Mouse (Mus musculus) c-Kit-positive CD71-negative TER-119-negative erythroid progenitor cells, embryonic 14.5 days (primary cell): ENCODE measurements at regions not wholly inside any gene's neighbourhood (a gene's known extent, or its start where the extent isn't known, plus 50 kb on each side); places are given as distances from the start of the nearest gene placed in this dataset.
A peak's percentile ranks its signal among the peaks of the same experiment; 100 is the strongest.

Experiments
- DNase-seq: peaks from one replicate; pipeline ENCODE4 v3.0.0-alpha.2; 2013; ENCODE audit warnings: low read depth

DNA sequence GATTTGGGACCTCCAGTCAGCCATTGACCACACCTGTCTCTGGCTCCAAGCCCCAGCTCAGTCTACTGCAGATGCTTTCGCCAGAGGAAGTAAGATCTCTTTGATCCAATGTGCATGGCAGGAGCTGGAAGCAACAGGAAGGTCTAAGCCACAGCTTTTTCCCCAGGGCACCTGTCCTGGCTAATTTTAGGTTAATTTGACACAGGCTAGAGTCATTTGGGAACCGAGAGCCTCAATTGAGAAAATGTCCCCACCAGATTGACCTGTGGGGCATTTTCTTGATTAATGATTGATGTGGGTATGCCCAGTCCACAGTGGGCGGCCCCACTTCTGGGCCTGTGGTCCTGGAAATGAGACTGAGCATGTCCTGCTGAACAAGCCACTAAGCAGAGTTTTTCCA is 240.7 kb upstream of the Hs6st1 start:
- DNase-seq = no peak

DNA sequence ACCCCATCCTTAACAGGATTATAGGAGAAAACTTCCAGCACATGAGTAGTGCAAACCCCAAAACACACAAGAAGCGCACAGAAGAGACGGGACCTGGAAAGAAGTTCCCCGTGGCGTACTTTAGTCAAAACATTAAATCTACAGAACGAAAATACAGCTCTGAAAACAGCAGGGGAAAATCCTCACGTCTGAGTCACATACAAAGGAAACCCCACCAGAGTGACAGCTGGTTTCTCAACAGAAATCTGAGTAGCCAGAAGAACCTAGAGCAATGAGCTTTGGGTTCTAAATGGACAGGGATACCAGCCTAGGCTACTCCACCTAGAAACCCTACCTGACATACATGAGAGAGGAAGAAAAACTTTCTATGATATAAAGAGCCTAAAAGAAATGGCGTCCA is 234.0 kb upstream of the Hs6st1 start:
- DNase-seq = no peak

DNA sequence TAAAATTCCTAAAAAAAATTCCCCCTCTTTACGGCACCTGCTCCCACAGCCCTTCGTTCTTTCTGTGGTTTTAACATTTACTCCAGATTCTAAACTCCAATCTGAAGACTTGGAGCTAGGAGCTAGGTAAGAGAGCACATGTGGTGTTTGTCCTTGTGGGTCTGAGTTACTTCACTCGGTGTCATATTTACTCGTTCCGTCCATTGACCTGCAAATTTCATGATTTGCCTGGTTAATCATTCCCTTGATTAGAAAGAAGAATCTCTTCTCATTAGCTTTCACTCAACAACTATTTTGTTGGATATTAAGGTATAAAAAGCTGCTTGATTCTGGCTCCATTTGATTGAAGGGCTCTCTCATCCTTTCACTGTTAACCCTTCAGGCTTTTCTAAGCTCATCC is 231.6 kb upstream of the Hs6st1 start:
- no peak for DNase-seq

DNA sequence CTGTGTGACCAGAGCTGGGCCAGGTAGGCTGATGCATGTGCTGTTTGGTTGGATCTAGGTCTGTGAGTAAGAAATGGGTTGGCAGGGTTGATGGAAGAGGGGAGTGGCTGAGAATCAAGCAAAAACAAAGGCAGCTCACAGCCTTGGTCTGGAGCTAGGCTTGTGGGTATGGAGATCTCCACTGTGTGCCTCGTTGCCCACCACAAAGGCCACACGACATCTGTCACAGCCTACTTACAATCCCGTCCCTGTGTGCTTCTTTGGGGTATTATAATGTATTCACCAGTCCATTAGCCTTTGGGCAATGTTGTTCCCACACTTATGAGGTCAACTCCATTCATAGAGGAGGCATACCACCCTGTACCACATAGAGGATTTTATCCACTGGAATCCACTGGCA is 229.6 kb upstream of the Hs6st1 start:
- no peak for DNase-seq

DNA sequence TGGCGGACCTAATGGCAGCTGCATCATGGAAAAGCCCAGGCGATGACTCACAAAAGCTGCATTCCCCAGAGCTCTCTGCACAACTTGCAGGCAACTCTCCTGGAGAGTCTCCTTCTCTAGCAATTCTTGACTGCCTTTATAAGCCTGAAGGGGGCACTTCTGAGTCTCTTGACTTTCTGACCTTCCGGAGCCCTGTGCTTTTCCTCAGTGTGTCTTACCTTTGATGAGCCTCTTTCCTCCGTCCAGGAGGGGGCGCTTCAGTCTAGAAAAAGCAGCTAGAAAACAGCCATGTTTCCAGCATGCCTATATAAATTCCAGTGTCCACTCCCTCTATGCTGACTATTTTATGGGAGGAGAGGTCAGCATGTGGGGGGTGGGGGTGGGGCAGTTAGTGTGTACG is 228.8 kb upstream of the Hs6st1 start:
- DNase-seq = peak; percentile 56

DNA sequence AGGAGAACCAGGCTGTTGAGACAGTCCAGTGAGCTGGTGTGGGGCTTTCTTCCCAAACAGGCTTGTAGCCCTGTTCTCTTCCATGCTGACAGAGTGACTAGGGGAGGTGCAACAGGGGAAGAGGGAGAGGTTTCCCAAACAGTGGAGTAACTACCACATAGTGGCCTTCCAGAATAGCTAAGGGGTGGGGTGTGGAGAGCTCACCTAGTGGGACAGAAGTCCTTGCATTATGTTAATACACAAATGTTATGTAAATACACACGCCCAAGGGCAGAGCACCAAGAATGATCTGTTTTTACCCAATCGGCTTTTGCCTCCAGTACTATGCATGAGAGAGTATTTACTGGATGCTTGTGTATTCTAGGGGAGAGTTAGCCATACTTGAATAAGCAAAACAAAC is 226.6 kb upstream of the Hs6st1 start:
- no peak for DNase-seq

DNA sequence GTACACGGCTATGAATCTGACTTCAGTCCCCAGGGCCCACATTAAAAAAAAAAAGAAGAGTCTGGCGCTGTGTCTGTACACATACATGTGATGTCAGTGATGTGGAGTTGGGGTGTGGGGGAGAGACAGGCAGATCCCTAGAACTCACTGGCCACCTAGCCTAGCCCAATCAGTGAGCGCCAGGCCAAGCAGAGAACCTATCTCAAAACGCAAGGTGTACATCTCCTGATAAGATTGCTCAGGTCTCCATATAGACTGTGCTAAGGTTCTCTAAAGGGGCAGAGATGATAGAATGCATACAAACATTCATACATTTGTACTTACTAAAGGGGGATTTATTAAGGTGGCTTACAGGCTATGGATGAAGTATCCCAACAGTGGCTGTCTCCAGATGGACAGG is 225.5 kb upstream of the Hs6st1 start:
- no peak for DNase-seq

DNA sequence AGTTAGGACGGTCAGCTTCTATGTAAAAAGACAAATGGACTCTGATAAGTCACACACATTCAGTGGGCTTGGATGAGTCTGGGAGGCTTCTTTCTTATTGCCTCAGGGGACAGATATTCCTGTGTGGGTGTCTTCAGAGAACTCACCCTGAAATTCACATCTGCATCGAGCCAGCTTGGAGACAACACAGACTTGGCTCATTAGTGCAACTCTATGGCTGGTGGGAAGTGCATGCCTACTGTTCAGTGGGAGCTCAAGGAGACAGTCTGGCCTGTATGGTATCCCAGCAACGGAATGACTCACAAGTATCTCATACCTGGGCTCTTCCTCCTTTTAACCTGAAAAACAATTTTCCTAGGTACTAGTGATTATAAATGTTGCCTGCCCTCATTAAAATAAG is 224.6 kb upstream of the Hs6st1 start:
- DNase-seq = no peak

DNA sequence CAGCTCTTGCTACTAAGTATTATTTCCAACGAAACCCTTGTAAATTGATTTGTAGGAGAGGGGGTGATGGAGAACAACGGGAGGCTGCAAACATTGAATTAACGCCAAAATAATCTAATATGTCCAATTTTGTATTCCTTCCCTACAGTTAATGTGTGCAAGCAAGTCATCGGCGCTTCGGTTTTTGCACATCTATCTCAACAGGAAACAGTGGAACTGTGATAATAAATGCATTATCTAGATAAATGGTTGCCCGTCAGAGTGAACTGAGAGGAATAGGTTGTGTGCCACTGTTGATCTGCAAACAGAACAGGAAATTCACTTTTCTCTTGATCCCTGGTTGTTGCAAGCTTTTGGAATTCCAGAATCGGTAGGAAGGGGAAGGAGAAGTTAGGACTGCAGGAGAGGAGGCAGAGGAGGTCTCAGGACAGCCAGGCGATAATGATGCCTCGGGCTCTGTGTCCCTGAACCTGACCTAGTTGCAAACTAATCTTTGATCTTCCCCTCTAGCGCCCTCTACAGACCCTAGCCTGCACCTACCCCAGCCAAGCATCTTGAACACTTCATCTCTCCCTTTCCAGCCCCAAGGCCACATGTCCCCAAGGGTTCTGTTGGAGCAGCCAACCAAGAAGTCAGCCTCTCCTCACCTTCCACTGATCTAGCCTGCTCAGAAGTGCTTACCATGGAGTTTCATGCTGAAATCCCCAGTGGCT is 221.8 kb upstream of the Hs6st1 start:
- peak; percentile 18 for DNase-seq

DNA sequence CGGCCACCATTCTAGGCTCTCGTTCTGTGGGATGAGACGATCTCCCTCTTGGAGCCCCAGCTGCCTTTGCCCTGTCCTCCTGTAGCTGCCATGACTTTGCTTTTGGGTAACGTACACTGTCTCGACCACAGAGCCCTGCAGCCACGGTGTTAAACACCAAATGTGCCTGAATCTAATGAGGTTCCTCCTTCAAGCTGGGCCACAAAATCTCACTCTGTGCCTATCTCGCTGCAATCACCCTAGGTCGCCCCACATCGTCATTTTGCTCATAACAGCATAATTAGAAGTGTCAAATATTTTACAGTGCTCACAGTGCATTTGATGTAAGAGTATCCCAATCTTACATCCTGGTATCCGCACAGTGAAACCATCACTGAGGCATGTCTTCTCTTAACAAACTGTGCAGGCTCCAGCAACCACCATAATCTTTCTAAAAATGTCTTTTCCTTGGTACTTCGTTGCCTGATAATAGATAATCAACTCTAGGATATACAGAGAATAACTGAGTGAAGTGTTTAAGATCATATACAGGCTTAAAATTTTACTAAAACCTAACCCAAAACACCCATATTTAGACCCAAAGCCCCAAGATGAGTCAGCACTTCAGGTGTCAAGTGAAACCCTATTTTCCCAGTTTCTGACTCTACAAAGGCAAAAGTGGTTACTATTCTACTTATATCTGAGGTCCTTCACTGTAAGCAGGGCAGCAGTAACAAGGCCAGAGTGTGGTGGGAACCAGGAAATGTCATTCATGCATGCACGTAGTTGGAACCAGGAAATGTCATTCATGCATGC is 219.8 kb upstream of the Hs6st1 start:
- no peak for DNase-seq

DNA sequence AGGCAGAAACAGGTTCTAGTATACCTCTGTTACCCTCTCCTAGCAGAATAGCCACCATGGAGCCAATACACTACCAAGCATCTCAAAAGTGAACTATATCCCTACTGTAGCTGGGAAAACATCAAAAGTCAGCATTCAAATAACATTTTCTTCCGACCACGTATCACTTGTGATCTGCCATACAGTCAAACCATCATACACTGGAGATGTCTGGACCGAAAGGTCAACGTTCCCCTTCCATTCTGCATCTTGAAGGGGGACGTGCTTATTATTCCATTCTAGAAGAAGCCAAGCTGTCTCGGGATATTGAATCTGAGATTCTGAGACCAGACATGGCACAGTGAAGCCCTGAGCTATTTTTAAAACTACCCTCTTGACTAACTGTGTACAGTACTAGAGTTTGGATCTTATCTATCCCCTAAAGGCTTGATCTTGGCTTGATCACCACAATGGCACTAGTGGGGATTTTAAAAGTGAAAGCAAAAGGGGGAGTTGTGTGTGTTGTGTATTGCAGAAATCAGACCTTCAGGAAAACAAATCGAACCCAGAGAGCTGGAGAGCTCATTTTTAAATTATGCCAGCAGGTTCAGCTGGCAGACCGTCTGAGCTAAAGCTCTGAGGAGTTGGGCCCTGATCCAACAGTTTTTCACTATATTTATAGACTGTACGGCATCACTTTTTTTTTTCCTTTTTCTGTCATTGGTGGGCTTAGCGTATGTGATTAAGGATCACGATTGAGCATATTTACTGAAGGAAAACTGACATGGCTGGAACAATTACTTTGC is 218.6 kb upstream of the Hs6st1 start:
- DNase-seq = no peak

DNA sequence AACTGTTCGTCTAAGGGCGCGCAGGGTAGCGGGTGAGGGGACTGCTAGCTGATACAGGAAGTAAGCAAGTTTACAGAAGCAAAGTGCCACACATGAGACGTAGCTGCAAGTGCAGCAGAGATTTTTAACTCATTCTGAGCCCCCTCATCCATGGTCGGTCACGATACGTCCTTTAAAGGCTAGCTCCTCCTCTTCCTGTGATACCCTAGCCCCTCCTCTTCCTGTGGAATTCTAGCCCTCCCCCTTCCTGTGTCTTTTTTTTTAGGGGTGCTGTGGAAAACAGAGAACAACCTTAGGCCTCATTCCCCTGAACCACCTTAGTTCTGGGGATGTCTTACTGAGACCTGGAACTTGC is 218.0 kb upstream of the Hs6st1 start:
- no peak for DNase-seq

DNA sequence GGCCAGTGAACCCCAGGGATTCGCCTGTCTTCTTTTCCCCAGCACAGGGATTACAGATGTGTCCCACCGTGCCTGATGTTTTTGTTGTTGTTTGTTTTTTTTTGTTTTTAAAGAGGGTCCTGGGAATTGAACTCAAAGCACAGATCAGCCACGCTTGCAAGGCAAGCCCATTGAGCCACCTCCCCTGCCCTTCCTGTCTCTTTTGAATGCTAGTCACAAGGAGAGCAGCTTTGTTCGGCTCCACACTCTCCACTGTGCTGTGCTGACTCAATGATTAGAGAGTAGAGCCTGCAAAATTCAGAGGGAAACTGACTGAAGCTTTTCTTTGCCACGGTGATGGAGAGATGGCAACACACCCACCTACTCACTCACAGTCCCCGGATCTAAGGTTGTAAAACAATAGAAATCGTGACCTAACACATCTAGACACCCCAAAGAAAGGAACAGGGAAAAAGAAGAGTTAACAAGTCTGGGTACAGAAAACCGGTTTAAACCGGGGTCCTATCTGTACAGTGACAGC is 217.6 kb upstream of the Hs6st1 start:
- DNase-seq = no peak

DNA sequence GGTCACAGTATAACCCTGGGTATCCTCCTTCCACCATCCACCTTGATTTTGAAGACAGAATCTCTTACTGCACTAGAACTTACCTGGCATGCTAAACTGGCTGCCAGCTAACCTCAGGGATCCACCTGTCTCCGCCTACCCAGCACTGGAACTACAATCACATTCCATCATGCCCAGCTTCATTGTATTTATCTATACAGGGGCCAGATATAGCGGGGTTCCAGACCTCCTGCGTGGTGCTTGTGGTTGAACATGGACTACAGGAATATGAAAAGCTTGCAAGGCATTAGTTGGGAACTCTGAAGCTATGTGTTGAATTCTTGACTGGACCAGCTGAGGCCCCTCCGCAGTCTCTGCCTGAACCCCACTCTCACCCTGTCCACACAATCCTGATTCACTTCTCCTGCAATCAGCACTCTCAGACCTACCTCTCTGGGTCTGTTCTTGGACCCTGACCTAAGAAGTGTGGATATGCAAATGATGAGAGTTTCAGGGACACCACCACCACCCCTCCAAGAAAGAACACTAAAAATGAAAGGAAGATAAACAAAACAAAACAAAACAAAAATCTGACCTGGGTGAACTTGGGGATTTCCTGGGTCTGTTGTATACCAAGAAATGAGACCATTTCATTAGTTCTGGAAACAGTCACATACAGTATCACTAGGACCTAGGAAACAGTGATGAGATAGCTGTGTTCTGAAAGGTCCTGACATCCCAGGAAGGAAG is 216.4 kb upstream of the Hs6st1 start:
- DNase-seq = no peak

DNA sequence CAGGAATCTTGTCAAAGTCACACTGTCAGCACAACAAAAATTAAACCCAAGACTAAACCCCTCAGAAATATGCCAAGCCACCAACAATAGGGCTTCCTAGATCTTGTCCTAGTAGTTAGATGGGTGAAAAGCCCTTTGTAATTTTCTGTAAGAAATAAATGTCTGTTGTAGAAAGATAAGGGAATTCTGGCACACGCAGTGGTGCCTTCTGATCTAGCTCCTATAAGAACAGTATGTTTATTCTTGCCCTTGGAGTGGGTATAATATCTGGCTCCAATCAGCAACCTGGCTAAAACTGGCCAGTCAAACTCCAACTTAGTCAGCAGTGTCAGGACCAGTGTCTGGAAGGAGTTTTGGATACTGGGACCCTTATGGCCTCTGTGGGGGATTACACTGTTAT is 215.2 kb upstream of the Hs6st1 start:
- no peak for DNase-seq

DNA sequence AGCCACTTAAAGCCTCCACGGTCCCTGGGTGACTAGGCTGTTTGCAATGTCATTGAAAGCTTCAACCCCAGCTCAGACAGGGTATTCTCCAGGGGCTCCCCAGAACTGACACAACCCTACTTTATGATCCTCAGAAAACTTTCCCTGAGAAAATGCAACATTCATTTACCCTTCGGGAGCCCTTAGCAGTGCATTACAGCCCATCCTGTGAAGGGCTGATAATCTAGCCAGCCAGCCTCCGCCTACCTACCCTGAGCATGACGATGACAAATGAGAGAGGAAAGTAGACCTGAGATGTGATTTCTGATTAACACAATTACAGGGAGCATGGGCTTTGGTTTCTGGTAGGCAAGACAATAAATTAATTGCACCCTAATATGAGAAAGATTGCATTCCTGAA is 212.6 kb upstream of the Hs6st1 start:
- DNase-seq = no peak

DNA sequence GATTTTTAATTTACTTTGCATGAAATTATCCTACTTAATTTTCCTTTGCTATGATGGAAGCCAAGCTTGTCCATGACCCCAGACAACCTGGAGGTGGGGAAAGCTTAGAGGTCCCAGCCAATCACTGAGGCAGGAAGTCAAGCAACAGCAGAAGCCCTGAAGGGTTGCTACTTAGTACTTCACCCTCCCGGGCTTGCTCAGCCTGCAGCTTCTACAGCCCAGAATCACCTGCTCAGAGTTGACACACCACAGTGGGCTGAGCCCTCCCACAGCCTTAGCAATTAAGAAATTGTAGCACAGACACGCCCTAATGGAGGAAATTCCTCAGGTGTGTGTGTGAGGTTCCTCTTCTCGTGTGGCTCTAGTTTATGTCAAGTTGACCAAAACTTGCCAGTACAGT is 209.9 kb upstream of the Hs6st1 start:
- no peak for DNase-seq

DNA sequence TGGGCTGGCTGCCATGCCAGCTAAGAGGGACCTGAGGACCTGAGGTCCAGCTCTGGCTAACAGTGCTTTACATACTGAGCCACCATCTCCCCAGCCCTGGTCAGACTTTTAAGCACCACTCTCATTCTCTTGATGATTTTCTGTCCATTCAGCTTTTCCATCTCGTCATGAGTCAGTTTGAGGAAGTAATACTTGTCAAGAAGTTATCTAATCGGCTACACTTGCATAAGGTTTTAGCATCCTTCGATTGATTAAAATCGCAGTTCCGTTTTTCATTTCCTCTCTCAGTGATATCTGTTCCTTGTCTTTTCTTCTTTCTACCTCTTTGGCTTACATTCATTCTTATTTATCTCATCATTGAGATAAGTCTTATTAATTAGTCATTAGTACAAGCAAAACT is 207.4 kb upstream of the Hs6st1 start:
- DNase-seq = peak; percentile 18

DNA sequence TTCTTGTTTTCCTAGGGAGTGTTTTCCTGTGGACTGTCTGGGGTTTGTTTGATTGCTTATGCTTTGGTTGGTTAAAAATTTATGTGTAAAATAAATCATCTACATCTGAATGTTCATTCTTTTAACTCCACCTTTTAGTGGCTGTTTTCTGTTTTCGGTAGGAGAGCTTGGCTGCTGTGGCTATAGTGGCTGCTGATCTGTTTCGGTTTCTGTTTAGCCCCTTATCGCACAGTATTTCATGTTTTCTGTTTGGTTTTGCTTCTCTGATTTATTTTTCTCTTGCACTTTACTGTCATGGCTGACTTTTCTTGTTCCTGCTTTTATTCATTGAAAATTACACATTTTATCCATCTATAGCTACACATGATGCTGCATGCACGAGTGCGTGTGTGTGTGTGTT is 206.0 kb upstream of the Hs6st1 start:
- no peak for DNase-seq

DNA sequence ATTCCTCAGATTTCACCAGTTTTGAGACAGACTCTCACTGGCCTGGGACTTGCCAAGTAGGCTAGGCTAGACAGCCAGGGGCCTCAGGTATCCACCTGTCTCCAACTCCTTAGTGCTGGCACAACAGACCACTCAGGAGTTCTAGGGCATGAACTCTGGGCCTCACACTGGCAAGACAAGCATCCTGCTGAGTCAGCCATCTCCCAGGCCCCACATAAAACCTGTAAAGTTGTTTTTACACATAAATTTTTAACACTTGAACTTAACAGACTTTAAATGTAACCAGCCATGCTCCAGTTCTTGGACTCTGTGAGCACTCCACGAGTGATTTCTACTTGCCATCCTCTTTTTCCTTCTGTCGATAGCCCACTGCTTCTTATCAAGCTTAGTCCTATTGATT is 205.5 kb upstream of the Hs6st1 start:
- DNase-seq = no peak

DNA sequence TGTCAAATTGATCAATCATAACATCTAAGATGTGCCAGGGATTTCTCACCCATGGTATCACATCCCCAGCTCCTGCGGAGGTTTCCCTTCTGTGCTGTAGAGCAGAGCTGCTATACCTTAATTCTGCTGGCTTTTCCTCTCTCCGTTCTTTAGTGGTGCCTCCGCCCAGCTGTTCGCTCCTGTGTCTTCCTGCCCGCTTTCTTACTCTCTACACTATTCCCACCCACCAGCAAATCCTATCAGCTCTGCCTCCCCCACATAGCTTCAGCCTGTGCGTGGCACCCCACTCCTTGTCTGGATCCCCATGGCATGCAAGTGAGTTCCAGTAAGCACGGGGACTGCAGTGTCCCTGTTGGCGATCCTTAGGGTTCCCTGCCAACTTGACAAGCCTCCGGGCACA is 204.0 kb upstream of the Hs6st1 start:
- DNase-seq = no peak

DNA sequence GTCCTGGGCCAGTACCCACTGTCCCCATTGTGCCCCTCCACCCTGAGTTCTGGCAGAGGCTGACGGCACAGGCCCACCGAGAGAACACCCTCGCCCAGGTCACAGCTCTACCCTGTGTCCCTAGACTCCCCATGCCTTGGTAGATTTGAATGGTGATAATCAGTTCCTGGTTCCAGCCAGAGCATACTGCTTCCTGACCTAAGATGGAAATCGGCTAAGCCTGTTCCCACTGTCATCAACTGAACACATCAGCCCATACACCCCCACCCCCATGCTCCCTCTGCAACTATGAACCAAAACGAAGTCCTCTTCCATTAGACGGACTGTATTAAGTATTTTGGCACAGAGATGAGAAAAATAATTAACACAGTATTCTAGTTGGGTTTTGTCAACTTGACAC is 202.9 kb upstream of the Hs6st1 start:
- no peak for DNase-seq
